Mouse (Mus musculus): ENCODE measurements around the gene Atp8a2.
"Not testable (repeated sequence)": the region's sequence is repeated elsewhere in the genome, so short reads cannot be mapped to it uniquely, and the experiment has no call there.

The Atp8a2 gene

DNA sequence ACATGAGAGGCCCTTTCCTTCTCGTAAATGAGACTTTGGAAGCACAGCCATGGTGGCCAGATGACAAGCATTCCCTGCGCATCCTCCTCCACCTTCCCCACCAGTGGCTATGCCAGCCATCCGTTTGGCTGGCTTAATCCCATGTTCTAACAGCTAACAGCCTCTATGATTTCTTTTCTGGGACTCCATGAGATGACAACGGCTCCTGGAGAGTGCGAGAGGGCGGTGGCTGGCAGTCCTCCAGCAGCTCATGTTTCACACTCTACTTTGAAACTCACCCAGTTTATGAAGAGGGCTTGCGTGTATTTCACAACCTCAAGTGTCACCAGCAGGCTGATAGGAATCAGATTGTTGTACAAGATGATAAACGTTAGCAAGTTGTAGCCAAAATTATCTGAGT lies 170.3 kb downstream of the Atp8a2 start:
- DNase-seq (ENCODE audit: inconsistent ontology term), result peak; percentile 50

- peak; percentile 67 for DNase-seq (ENCODE audit: inconsistent ontology term)
Observed at GRCm38 (mm10) chr14:60015891-60016290, 181.1 kb downstream of the Atp8a2 start.

GRCm38 (mm10) chr14:60001801-60002200 lies 195.2 kb downstream of the Atp8a2 start:
- DNase-seq (ENCODE audit: inconsistent ontology term), result peak; percentile 70

DNA sequence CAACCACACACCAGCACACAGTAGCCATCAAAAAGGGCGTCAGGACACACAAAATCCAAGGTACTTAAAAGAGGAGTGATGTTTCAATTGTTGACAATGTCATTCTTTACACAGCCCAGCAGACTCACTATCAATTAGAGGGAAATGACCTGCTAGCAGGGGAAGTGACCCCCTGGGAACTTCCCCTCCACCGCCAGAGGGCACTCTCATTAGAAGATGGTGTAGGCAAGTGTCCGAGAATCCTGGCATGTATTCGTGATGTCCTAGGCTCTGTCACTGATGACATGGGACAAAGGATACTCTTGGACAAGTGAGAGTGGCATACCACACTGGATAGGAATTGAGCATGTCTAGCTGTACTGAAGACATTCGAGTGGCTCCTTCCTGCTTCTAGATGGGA lies 208.1 kb downstream of the Atp8a2 start:
- DNase-seq (ENCODE audit: inconsistent ontology term), result no peak

GRCm38 (mm10) chr14:59987975-59988374 lies 209.0 kb downstream of the Atp8a2 start:
- DNase-seq (ENCODE audit: inconsistent ontology term), result no peak

DNA sequence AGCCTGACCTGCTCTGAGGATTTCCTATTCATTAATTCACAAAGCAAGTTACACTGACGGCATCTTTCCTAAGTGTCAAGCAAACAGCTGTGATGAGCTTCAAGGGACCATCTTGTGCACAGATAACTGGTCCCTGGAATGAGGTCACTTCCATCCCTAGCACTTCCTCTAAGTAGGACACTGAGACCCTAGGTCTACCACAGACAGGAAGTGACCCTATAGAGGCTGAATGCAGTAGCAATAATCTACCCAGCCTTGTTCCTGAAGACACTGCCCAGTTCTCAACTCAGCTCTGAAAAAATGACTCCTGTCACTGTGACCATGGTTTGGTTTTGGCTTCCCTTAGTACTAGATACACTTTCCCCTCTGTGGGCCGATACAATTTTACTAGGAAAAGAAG lies 219.0 kb downstream of the Atp8a2 start:
- no peak for DNase-seq (ENCODE audit: inconsistent ontology term)

- DNase-seq (ENCODE audit: inconsistent ontology term), result no peak
Observed at GRCm38 (mm10) chr14:59971221-59971730, 225.7 kb downstream of the Atp8a2 start.

- peak; percentile 89 for DNase-seq (ENCODE audit: inconsistent ontology term)
Observed at GRCm38 (mm10) chr14:59969485-59970134, 227.4 kb downstream of the Atp8a2 start.

DNA sequence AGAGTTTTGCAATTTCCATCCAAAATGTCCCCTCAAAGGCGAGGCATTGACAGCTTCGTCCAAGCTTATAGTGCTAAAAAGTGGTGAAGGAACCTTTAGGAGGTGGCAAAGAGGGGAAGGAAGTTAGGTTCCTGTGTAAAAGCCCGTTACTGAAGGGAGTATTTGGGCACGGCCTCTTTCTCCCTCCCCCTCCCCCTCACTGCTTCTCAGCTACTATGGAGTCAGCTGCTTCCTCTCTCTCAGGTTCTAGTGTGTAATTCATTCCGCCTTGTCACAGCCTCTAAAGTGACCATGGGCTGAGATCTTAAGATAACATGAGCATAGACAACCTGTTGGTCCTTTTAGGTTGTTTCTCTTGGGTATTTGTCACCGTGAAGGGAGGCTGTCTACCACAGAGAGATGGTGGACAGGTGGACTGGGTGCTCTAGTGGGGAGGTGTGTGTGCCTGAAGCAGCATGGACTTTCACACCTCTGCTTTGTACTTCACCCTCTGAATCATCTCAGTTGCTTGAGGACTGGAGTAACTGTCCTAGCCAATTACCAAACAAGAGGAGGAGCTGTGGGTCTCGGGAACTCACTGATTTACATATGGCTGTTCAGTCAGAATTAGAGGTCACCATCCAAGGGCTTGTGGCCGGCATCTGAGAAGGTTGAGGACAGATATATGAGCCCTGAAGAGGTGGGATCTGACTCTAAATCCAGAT lies 229.0 kb downstream of the Atp8a2 start:
- no peak for DNase-seq (ENCODE audit: inconsistent ontology term)

GRCm38 (mm10) chr14:59966981-59967380 lies 230.0 kb downstream of the Atp8a2 start:
- no peak for DNase-seq (ENCODE audit: inconsistent ontology term)

DNA sequence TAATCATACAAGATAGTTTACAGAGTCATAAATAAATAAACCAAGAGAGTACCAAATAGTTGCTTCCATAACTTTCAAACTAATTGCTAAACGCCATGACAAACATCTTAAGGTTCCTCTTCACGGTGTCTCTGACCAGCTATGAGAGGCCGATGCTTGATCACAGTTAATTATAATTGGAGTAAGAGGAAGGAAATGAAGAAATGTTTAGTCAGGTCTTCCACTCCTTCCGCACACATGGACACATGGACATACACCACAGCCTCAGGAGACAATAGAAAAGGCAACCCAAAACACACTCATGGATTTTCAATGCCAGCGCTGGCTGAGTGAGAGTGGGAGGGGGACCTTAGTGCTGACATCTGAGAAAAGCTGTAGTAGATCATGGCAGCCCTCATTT lies 232.4 kb downstream of the Atp8a2 start:
- DNase-seq (ENCODE audit: inconsistent ontology term), result no peak

DNA sequence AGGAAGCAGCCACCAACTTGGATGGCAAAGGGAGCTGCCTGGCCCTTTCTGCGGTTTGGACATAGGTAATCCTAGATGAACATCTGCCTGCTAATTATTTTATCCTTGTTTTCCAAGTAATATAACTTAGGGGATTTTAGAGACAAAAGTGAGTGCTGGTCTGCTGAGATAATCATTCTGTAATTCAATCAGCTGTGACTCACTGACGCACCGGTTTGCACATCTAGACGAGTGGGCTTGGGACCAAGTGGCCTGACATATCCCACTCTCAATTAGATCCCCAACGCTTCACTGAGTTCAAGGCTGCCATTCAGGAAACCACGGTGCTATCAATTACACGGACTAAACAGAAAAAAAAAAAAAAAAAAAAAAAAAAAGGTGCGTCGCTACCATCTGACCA lies 236.0 kb downstream of the Atp8a2 start:
- DNase-seq (ENCODE audit: inconsistent ontology term), result peak; percentile 65

DNA sequence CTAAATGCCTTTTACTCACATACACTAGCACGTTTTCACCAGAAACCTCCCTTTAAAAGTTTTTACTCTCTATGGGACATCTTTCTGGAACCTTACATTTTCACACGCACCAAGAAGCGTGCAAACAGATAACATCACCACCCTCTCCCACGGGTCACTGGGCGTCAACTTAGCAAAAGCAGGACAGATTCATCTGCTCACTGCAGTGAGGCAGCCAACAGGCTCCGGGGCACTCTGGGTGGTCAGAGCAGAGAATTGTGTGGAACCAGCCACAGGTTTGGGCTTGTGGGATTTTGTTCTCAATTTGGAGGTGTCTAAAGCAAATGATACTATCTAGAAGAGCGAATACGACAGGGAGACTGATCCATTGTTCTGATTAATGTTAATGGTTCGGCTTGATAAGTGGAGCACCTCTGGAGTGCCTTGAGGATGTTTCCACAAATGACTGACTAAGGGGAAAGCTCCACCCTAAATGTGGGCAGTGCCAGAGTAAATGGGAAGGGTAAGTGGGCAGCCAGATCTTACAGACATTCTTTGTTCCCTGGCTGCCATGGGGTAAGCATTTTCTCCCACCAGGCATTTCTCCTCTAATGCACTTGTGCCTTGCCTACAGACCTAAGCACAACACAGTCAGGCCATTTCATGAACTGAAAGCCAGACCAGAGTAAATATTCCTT lies 236.6 kb downstream of the Atp8a2 start:
- DNase-seq (ENCODE audit: inconsistent ontology term), result peak; percentile 37

- DNase-seq (ENCODE audit: inconsistent ontology term), result no peak
Observed at GRCm38 (mm10) chr14:59959723-59960122, 237.3 kb downstream of the Atp8a2 start.

- peak; percentile 56 for DNase-seq (ENCODE audit: inconsistent ontology term)
Observed at GRCm38 (mm10) chr14:59949983-59950382, 247.0 kb downstream of the Atp8a2 start.

- peak; percentile 71 for DNase-seq (ENCODE audit: inconsistent ontology term)
Observed at GRCm38 (mm10) chr14:59942864-59943611, 253.9 kb downstream of the Atp8a2 start.

DNA sequence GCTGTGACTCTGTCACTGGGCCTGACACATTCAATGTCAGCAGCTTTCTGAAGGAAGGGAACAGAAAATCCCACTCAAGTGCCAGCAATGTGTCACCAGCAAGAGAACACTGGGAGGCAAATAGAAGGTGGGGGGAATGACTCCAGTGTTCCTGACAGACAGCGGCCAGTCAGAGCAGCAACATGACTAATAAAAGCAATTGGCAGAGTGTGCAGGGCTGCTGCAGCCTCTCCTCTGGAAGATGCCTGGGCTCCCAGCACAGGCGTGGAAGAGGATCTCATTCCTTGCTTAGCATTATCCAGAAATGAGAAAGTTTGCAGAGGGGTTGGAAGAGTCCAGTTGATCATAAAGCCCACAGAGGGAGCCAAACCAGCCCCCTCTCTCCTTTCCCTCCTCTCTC lies 254.8 kb downstream of the Atp8a2 start:
- DNase-seq (ENCODE audit: inconsistent ontology term), result peak; percentile 65

GRCm38 (mm10) chr14:59932355-59932754 lies 264.6 kb downstream of the Atp8a2 start:
- DNase-seq (ENCODE audit: inconsistent ontology term), result no peak

DNA sequence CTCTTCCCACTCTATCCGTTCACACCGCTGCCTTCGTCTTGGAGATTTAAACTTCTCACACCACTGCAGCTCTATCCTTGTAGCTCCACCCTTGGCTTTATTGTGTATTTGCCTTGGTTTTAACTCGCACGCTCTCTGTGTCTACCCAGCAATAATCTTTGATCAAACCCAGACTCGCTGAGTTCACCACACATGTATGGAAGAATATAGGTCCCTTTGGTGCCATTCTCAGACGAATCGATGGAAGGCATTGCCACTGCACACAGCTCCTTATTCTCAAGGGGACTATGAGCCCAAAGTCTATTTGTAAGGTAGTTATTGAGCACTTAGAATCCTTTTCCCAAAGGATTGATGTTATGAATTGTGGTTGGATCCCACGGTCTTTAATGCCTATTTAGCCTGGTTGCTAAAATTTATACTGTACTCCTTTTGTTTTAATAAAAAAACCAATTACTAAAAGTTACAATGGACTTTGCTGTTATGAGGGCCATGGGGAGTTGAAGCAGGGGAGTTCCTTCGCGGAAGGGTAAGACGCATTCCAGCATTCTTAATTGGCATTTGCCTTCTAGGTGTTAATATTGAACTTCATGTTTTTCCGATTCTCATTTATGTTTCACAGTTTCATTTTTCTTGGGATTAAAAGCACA lies 265.4 kb downstream of the Atp8a2 start:
- no peak for DNase-seq (ENCODE audit: inconsistent ontology term)

DNA sequence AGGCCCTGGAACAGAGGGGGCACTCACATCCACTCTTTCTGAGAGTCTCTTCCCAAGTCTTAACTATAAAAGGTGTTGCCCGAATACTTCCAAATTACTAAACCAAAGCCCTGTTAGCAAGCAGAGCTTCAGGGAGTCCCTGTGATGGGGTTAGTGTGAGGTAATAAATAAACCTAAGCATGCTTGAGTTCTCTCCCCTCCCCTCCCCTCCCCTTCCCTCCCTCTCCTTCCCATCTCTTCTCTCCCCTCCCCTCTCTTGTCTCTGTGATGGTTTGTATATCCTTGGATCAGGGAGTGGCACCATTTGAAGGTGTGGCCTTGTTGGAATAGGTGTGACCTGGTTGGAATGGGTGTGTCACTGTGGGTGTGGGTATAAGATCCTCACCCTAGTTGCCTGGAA lies 267.8 kb downstream of the Atp8a2 start:
- DNase-seq (ENCODE audit: inconsistent ontology term), result not testable (repeated sequence)

GRCm38 (mm10) chr14:59928781-59929180 lies 268.2 kb downstream of the Atp8a2 start:
- no peak for DNase-seq (ENCODE audit: inconsistent ontology term)

All from Muller cell, postnatal 12 days (primary cell).